Mouse (Mus musculus): ENCODE data around the gene Lsr.

DNA sequence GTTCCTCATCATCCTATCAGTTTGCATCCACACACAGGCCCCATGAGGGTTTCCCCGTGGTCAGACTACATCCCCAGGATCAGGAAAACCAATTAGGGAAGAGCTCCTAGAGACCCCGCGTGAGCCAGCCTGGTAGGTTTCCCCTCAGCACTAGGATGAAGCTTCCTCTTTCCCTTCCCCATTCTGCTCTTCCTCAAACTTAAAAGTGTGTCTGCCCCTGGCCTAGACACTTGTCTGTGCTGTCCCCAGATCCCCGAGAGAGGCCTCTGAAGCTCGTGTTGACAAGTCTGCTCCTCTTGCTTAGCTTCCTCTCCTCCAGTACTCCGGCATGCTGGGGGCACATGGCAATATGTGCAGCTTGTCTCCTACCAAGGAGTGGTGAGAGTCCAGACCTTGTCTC lies 19.8 kb downstream of the Lsr start:
- TF ChIP-seq POLR2A (IDR thresholded peaks at IDR 0.05; ENCODE audit: borderline replicate concordance, control insufficient read depth, low read depth, low read length) (no peak), CTCF (IDR thresholded peaks at IDR 0.05; ENCODE audit: control insufficient read depth, insufficient read depth, low read length) (no peak)
